Mouse (Mus musculus) G1E (cell line): ENCODE measurements at regions not wholly inside any gene's neighbourhood (a gene's known extent, or its start where the extent isn't known, plus 50 kb on each side); places are given as distances from the start of the nearest gene placed in this dataset.

Experiments
- CTCF ChIP-seq: IDR thresholded peaks from 2 replicates; pipeline ENCODE4 v1.5.1; 2012; ENCODE audit warnings: low read depth, low read length, inconsistent platforms, mixed read lengths
- GATA1 ChIP-seq: IDR thresholded peaks from 2 replicates; pipeline ENCODE4 v1.6.1; 2012; ENCODE audit warnings: borderline replicate concordance, low read length, inconsistent platforms, mixed read lengths
- POLR2AphosphoS5 ChIP-seq: IDR thresholded peaks from 2 replicates; pipeline ENCODE4 v1.6.1; 2012; ENCODE audit warnings: low read depth, low read length, inconsistent platforms; ENCODE audit not compliant: insufficient replicate concordance
- TAL1 ChIP-seq: conservative IDR thresholded peaks from 2 replicates; pipeline ENCODE4 v1.6.1; 2012; ENCODE audit warnings: low read depth, low read length, inconsistent platforms, mixed read lengths

DNA sequence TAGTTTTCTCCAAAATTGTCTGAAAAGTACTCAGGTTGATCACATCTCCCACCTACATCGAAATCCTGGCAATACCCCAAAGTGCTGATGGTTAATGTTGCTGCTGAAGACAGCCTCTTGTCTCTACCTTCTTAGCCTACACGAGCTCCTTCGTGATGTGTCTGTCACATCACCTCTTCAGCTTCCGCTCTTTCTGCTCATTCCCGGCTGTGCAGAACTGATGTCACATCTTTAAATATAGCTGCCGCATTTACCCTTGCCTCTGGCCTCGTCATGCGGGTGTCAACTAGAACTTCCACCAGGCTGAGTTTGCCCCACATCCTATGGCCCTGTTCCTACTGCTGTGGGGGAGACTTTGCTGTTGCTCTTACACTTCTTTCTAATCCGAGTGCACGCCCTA is 133.2 kb downstream of the Gm10260 start:
- TF ChIP-seq GATA1 (no peak), CTCF (no peak), TAL1 (no peak), POLR2AphosphoS5 (no peak)
